Mouse (Mus musculus): ENCODE results near the gene Cpsf3.

Cpsf3 gene

GRCm38 (mm10) chr12:21289651-21290050 is 4.5 kb downstream of the Cpsf3 start:
- no peak for DNase-seq (ENCODE audit: low spot score in 2 of 2)

GRCm38 (mm10) chr12:21298856-21299255 is 13.7 kb downstream of the Cpsf3 start:
- no peak for DNase-seq (ENCODE audit: low spot score in 2 of 2)

- DNase-seq (ENCODE audit: low spot score in 2 of 2), result no peak
Observed at GRCm38 (mm10) chr12:21301324-21301723, 16.1 kb downstream of the Cpsf3 start.

- DNase-seq (ENCODE audit: low spot score in 2 of 2), result no peak
Observed at GRCm38 (mm10) chr12:21301932-21302331, 16.7 kb downstream of the Cpsf3 start.

- no peak for DNase-seq (ENCODE audit: low spot score in 2 of 2)
Observed at GRCm38 (mm10) chr12:21302361-21302783, 17.2 kb downstream of the Cpsf3 start.

- DNase-seq (ENCODE audit: low spot score in 2 of 2), result no peak
Observed at GRCm38 (mm10) chr12:21305741-21306140, 20.6 kb downstream of the Cpsf3 start.

- no peak for DNase-seq (ENCODE audit: low spot score in 2 of 2)
Observed at GRCm38 (mm10) chr12:21306721-21307120, 21.5 kb downstream of the Cpsf3 start.

GRCm38 (mm10) chr12:21312201-21312600 is 27.0 kb downstream of the Cpsf3 start:
- DNase-seq (ENCODE audit: low spot score in 2 of 2), result no peak

- peak; percentile 52 to 76 for DNase-seq (ENCODE audit: low spot score in 2 of 2)
Observed at GRCm38 (mm10) chr12:21315923-21316868, 31.0 kb downstream of the Cpsf3 start, which contains the start of gene Iah1. Gene Iah1 (plus strand): TSS chr12:21316389.

GRCm38 (mm10) chr12:21316869-21317265 is 31.7 kb downstream of the Cpsf3 start:
- DNase-seq (ENCODE audit: low spot score in 2 of 2), result no peak

- DNase-seq (ENCODE audit: low spot score in 2 of 2), result peak; percentile 26 to 57
Observed at GRCm38 (mm10) chr12:21318143-21318895, 33.1 kb downstream of the Cpsf3 start.

- DNase-seq (ENCODE audit: low spot score in 2 of 2), result no peak
Observed at GRCm38 (mm10) chr12:21320317-21320716, 35.1 kb downstream of the Cpsf3 start.

GRCm38 (mm10) chr12:21321170-21321569 is 36.0 kb downstream of the Cpsf3 start:
- DNase-seq (ENCODE audit: low spot score in 2 of 2), result no peak

GRCm38 (mm10) chr12:21322296-21322695 is 37.1 kb downstream of the Cpsf3 start:
- no peak for DNase-seq (ENCODE audit: low spot score in 2 of 2)

- DNase-seq (ENCODE audit: low spot score in 2 of 2), result no peak
Observed at GRCm38 (mm10) chr12:21322856-21323255, 37.7 kb downstream of the Cpsf3 start.

GRCm38 (mm10) chr12:21324101-21324500 is 38.9 kb downstream of the Cpsf3 start:
- DNase-seq (ENCODE audit: low spot score in 2 of 2), result no peak

- DNase-seq (ENCODE audit: low spot score in 2 of 2), result no peak
Observed at GRCm38 (mm10) chr12:21325266-21325665, 40.1 kb downstream of the Cpsf3 start.

- no peak for DNase-seq (ENCODE audit: low spot score in 2 of 2)
Observed at GRCm38 (mm10) chr12:21326325-21326724, 41.1 kb downstream of the Cpsf3 start.

- DNase-seq (ENCODE audit: low spot score in 2 of 2), result no peak
Observed at GRCm38 (mm10) chr12:21329661-21330400, 44.6 kb downstream of the Cpsf3 start.

GRCm38 (mm10) chr12:21330961-21331576 is 45.9 kb downstream of the Cpsf3 start:
- DNase-seq (ENCODE audit: low spot score in 2 of 2), result peak in 1 of 2 experiments; percentile 40

- no peak for DNase-seq (ENCODE audit: low spot score in 2 of 2)
Observed at GRCm38 (mm10) chr12:21331711-21332110, 46.5 kb downstream of the Cpsf3 start.
